Mouse (Mus musculus) forebrain, embryonic 13.5 days (tissue): ENCODE measurements at regions not wholly inside any gene's neighbourhood (a gene's known extent, or its start where the extent isn't known, plus 50 kb on each side); places are given as distances from the start of the nearest gene placed in this dataset.
A peak's percentile ranks its signal among the peaks of the same experiment; 100 is the strongest.

ENCODE experiments used
- ATAC-seq: fragments of 200-750 bp; cut with Nextera tagmentation; 2 replicates; pipeline ENCODE4 v1.8.0; 2017
- H3K27ac ChIP-seq: fragments of 300-500 bp; sonication (generic); 2 replicates; pipeline ENCODE4 v1.5.1; 2015; ENCODE audit warnings: inconsistent platforms, mild to moderate bottlenecking, moderate library complexity
- H3K27me3 ChIP-seq: fragments of 300-500 bp; sonication (generic); 2 replicates; pipeline ENCODE4 v1.6.1; 2015; ENCODE audit warnings: mild to moderate bottlenecking, inconsistent platforms
- H3K36me3 ChIP-seq: fragments of 300-500 bp; sonication (generic); 2 replicates; pipeline ENCODE4 v1.6.1; 2015; ENCODE audit warnings: mild to moderate bottlenecking, inconsistent platforms; ENCODE audit not compliant: poor library complexity, severe bottlenecking
- H3K4me1 ChIP-seq: fragments of 300-500 bp; sonication (generic); 2 replicates; pipeline ENCODE4 v1.6.1; 2015; ENCODE audit warnings: inconsistent platforms
- H3K4me2 ChIP-seq: fragments of 300-500 bp; sonication (generic); 2 replicates; pipeline ENCODE4 v1.6.1; 2015; ENCODE audit warnings: inconsistent platforms, mild to moderate bottlenecking, moderate library complexity
- H3K4me3 ChIP-seq: fragments of 300-500 bp; sonication (generic); 2 replicates; pipeline ENCODE4 v1.5.1; 2015; ENCODE audit warnings: mild to moderate bottlenecking, inconsistent platforms
- H3K9ac ChIP-seq: fragments of 300-500 bp; sonication (generic); 2 replicates; pipeline ENCODE4 v1.6.1; 2015; ENCODE audit warnings: mild to moderate bottlenecking, inconsistent platforms
- H3K9me3 ChIP-seq: fragments of 300-500 bp; sonication (generic); replicated peaks from 2 replicates; pipeline ENCODE4 v1.6.1; 2016; ENCODE audit warnings: inconsistent platforms
- WGBS: fragments of 180-500 bp; shearing (Covaris S2); methylation state at CpG from one replicate; pipeline ENCODE4 v1.1.7; 2015; 5-methylcytosine and 5-hydroxymethylcytosine counted together

GRCm38 (mm10) chr8:7964276-7964675 is 696.8 kb downstream of the Efnb2 start:
- Histone ChIP-seq H3K9me3 (no peaks in the 10 kb centered on the region), H3K4me2 (no peak overlapping the region), H3K4me1 (peaks cover 7% of the 10 kb centered on the region; the same call in 1 of the 2 replicates), H3K4me3 (no peak overlapping the region), H3K36me3 (no peaks in the 10 kb centered on the region), H3K27ac (no peak overlapping the region), H3K27me3 (no peaks in the 10 kb centered on the region), H3K9ac (no peak overlapping the region)
- WGBS, result 39% methylated on average over 2 of the region's 2 CpGs
- ATAC-seq, result peak; percentile 45; the same call in 1 of the 2 replicates

- no peak overlapping the region for H3K4me2 ChIP-seq
- H3K4me3 ChIP-seq, result no peak overlapping the region
- H3K27me3 ChIP-seq, result no peaks in the 10 kb centered on the region
- peak; percentile 59; the same call in 1 of the 2 replicates for ATAC-seq
- H3K27ac ChIP-seq, result no peak overlapping the region
- H3K9ac ChIP-seq, result no peak overlapping the region
- no peaks in the 10 kb centered on the region for H3K4me1 ChIP-seq
- H3K9me3 ChIP-seq, result no peaks in the 10 kb centered on the region
- H3K36me3 ChIP-seq, result no peaks in the 10 kb centered on the region
Observed at GRCm38 (mm10) chr8:7956745-7957144, 704.3 kb downstream of the Efnb2 start.

DNA sequence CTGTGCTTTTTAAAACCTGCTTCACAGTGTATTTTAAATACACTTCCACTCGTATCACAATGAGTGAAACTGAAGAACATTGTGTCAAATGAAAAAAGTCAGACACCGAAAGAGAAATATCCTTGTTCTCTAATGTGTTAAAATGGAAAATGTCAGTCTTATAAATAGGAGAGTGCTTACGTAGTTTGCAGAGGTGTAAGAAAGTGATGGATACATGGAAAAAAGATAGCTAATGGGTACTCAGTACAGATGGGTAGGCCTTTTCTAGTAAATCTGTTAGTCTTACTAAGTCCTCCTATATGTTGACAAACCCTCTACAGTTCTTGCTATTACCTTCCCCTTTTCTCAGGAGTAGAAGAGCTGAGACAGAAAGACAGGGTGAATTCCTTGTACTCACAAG is 706.2 kb downstream of the Efnb2 start:
- Histone ChIP-seq H3K4me2 (no peak overlapping the region), H3K27me3 (no peaks in the 10 kb centered on the region), H3K9me3 (no peaks in the 10 kb centered on the region), H3K27ac (no peak overlapping the region), H3K4me1 (no peaks in the 10 kb centered on the region), H3K4me3 (no peak overlapping the region), H3K9ac (no peak overlapping the region), H3K36me3 (no peaks in the 10 kb centered on the region)
- WGBS, result 89% methylated on average over 3 of the region's 3 CpGs
- no peak for ATAC-seq

DNA sequence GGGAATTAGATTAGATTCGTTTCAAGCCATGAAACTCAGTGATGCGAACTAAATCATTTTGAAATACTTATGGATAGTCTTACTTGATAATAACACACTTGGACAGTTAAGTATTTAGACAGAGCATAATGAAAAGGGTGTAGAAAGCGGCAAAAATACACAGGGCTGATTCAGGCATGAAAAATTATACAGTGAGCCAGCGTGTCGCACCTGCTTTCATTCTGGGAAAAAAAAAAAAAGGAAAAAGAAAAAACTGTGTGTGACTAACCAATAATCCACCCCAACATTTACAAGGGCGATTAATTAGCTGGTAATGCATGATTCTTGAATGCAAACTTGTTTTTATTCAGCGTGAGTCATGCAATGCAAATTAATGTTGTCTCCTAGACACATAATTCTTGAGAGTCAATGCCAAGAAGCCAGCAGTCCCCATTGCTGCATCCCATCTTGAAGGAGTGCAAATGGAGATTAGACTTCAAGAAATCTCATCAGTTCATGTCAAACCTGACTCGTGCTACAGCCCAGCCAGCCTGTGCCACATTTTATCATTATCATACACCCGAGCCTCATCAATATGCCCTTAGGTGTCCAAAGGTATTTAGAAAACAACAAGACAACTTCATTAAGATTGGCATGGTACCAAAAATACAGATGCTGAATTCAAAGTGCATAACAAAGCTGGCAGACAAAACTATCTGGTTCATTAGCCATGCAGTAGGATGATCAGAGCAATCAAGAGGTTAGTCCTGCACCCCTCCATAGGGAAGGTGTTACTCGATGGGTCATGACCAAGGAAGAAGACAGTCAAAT is 714.9 kb downstream of the Efnb2 start:
- H3K4me2 ChIP-seq, result no peak overlapping the region
- WGBS, result 37% methylated on average over 10 of the region's 10 CpGs
- H3K27ac ChIP-seq, result 0 out of 2 replicates have a peak overlapping the region, but pooled peaks have one; percentile 10
- no peaks in the 10 kb centered on the region for H3K36me3 ChIP-seq
- no peaks in the 10 kb centered on the region for H3K27me3 ChIP-seq
- ATAC-seq, result peak; percentile 93
- no peak overlapping the region for H3K4me3 ChIP-seq
- H3K9ac ChIP-seq, result no peak overlapping the region
- no peaks in the 10 kb centered on the region for H3K9me3 ChIP-seq
- H3K4me1 ChIP-seq, result peaks cover 9% of the 10 kb centered on the region; the same call in 1 of the 2 replicates

DNA sequence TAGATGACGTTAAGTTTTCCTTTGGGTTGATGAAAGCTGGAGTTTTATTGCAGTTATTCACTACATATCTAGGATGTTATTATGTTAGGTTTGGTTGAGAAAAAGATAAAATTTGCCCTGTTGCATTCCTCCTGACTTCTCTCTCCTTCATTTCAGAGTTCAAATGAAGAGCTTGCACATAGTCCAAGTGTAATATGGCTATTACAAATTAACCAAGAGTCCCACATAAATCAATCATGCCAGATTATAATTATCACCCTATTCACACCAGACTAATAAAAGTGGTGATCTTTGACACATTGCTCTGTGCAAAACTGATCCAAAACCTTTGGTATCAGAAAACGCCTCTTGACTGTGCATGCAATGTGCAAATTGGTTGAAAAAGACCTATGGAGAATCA is 724.4 kb downstream of the Efnb2 start:
- H3K9me3 ChIP-seq, result no peaks in the 10 kb centered on the region
- no peak overlapping the region for H3K27ac ChIP-seq
- no peaks in the 10 kb centered on the region for H3K36me3 ChIP-seq
- no peak overlapping the region for H3K9ac ChIP-seq
- no peak overlapping the region for H3K4me2 ChIP-seq
- H3K27me3 ChIP-seq, result no peaks in the 10 kb centered on the region
- ATAC-seq, result no peak
- H3K4me1 ChIP-seq, result no peaks in the 10 kb centered on the region
- WGBS, result 89% methylated on average over 2 of the region's 2 CpGs
- no peak overlapping the region for H3K4me3 ChIP-seq

DNA sequence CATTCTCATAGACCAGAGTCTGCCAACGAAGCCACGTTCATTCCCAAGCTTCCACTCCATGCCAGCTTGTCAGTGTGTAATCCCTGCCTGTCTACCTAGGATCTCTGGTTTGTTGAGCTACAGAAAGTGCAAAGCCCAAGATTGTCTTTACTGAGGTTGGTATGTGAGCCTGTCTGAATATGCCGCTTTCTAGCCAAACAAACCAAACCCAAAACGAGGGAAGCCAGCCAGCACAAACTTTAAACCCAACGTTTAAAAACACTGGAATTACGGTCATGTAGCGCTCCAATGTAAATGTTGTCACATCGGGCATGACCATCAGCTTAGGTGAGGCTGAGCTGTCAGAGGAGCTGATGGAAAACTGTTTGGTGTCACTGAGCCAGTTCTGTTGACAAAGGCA is 741.6 kb downstream of the Efnb2 start:
- Histone ChIP-seq H3K27ac (no peak overlapping the region), H3K9ac (no peak overlapping the region), H3K4me3 (no peak overlapping the region), H3K27me3 (no peaks in the 10 kb centered on the region), H3K36me3 (no peaks in the 10 kb centered on the region), H3K9me3 (no peaks in the 10 kb centered on the region), H3K4me1 (no peaks in the 10 kb centered on the region), H3K4me2 (no peak overlapping the region)
- ATAC-seq, result no peak
- 81% methylated on average over 8 of the region's 8 CpGs for WGBS

GRCm38 (mm10) chr8:7894338-7894737 is 766.7 kb downstream of the Efnb2 start:
- H3K4me1 ChIP-seq, result no peaks in the 10 kb centered on the region
- no peak overlapping the region for H3K9ac ChIP-seq
- no peaks in the 10 kb centered on the region for H3K27me3 ChIP-seq
- 81% methylated on average over 3 of the region's 3 CpGs for WGBS
- no peak overlapping the region for H3K27ac ChIP-seq
- no peak overlapping the region for H3K4me3 ChIP-seq
- no peak overlapping the region for H3K4me2 ChIP-seq
- no peak for ATAC-seq
- no peaks in the 10 kb centered on the region for H3K9me3 ChIP-seq
- no peaks in the 10 kb centered on the region for H3K36me3 ChIP-seq

- Histone ChIP-seq H3K27me3 (no peaks in the 10 kb centered on the region), H3K36me3 (no peaks in the 10 kb centered on the region), H3K27ac (no peak overlapping the region), H3K9ac (no peak overlapping the region), H3K4me1 (no peaks in the 10 kb centered on the region), H3K9me3 (no peaks in the 10 kb centered on the region), H3K4me3 (no peak overlapping the region), H3K4me2 (no peak overlapping the region)
- ATAC-seq, result no peak
- 79% methylated on average over 1 of the region's 1 CpGs for WGBS
Observed at GRCm38 (mm10) chr8:7853169-7853568, 807.9 kb downstream of the Efnb2 start.

DNA sequence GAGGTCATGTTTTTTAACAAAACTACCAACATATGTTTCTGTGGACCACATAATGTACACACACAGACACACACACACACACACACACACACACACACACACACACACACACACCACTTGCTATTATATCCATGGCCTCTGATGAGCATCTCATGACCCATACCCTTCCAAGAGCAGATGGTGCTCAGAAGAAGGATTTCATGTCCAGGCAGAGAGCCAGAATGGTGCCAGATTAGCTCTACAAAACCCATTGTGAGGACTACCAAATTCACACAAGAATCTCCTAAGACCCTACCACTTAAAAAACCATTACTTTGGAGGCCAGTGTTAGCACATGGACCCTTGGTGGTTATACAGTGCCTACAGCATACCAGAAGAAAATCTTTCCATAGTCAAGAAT is 810.5 kb downstream of the Efnb2 start:
- no peak overlapping the region for H3K4me3 ChIP-seq
- ATAC-seq, result no peak
- H3K4me2 ChIP-seq, result no peak overlapping the region
- H3K4me1 ChIP-seq, result no peaks in the 10 kb centered on the region
- H3K9ac ChIP-seq, result no peak overlapping the region
- no peak overlapping the region for H3K27ac ChIP-seq
- H3K36me3 ChIP-seq, result no peaks in the 10 kb centered on the region
- H3K9me3 ChIP-seq, result no peaks in the 10 kb centered on the region
- H3K27me3 ChIP-seq, result no peaks in the 10 kb centered on the region

GRCm38 (mm10) chr8:7831948-7832347 is 829.1 kb downstream of the Efnb2 start:
- ATAC-seq, result no peak
- no peak overlapping the region for H3K9ac ChIP-seq
- no peak overlapping the region for H3K4me3 ChIP-seq
- no peaks in the 10 kb centered on the region for H3K9me3 ChIP-seq
- H3K36me3 ChIP-seq, result no peaks in the 10 kb centered on the region
- H3K4me1 ChIP-seq, result no peaks in the 10 kb centered on the region
- WGBS, result 71% methylated on average over 5 of the region's 5 CpGs
- H3K4me2 ChIP-seq, result no peak overlapping the region
- no peaks in the 10 kb centered on the region for H3K27me3 ChIP-seq
- H3K27ac ChIP-seq, result no peak overlapping the region

GRCm38 (mm10) chr8:7827811-7828210 is 833.2 kb downstream of the Efnb2 start:
- Histone ChIP-seq H3K36me3 (no peaks in the 10 kb centered on the region), H3K4me2 (no peak overlapping the region), H3K9me3 (no peaks in the 10 kb centered on the region), H3K4me1 (no peaks in the 10 kb centered on the region), H3K4me3 (no peak overlapping the region), H3K9ac (no peak overlapping the region), H3K27me3 (no peaks in the 10 kb centered on the region), H3K27ac (no peak overlapping the region)
- ATAC-seq, result no peak
- WGBS, result 69% methylated on average over 1 of the region's 1 CpGs

GRCm38 (mm10) chr8:7808395-7808794 is 852.6 kb downstream of the Efnb2 start:
- H3K36me3 ChIP-seq, result no peaks in the 10 kb centered on the region
- no peak for ATAC-seq
- H3K9me3 ChIP-seq, result no peaks in the 10 kb centered on the region
- 88% methylated on average over 1 of the region's 1 CpGs for WGBS
- H3K4me1 ChIP-seq, result no peaks in the 10 kb centered on the region
- H3K9ac ChIP-seq, result no peak overlapping the region
- H3K4me3 ChIP-seq, result no peak overlapping the region
- H3K4me2 ChIP-seq, result no peak overlapping the region
- H3K27ac ChIP-seq, result no peak overlapping the region
- no peaks in the 10 kb centered on the region for H3K27me3 ChIP-seq

- H3K4me2 ChIP-seq, result no peak overlapping the region
- no peaks in the 10 kb centered on the region for H3K27me3 ChIP-seq
- WGBS, result 71% methylated on average over 3 of the region's 3 CpGs
- H3K36me3 ChIP-seq, result no peaks in the 10 kb centered on the region
- H3K9me3 ChIP-seq, result no peaks in the 10 kb centered on the region
- no peaks in the 10 kb centered on the region for H3K4me1 ChIP-seq
- ATAC-seq, result no peak
- H3K9ac ChIP-seq, result no peak overlapping the region
- H3K27ac ChIP-seq, result no peak overlapping the region
- H3K4me3 ChIP-seq, result no peak overlapping the region
Observed at GRCm38 (mm10) chr8:7799221-7799620, 861.8 kb downstream of the Efnb2 start.
